Mouse (Mus musculus) gastrocnemius, postnatal 14 days (tissue): ENCODE data around the gene Zdhhc6. TPM values are rescaled to one million over a fixed set of nuclear protein-coding genes. Genes with fewer than 3 reads are reported as not detected.

Source experiments
- DNase-seq: peaks from one replicate; pipeline ENCODE4 v3.0.0; 2021; ENCODE audit warnings: mixed read lengths
- intact Hi-C: fragments of 180-260 bp; cut with DNase I; formaldehyde crosslinking; loops from one replicate; pipeline ENCODE4 v1.15.1; 2025; ENCODE audit warnings: low total_unique reads
- long read RNA-seq, 2 experiments: library from polyadenylated mRNA; stranded (forward); transcript quantifications; one replicate each; pipeline ENCODE4 v2.0.0; 2021
- total RNA-seq, 2 experiments: library from RNA; stranded (reverse); gene quantifications; 2 replicates each; pipeline ENCODE4 v1.2.3; 2021

Zdhhc6 gene
- 10 to 100 TPM; 14.9 to 18.3 TPM for total RNA-seq
- long read RNA-seq, experiment 1, transcript Zdhhc6-207 (11 exons, 2,168 nt): major isoform, 43 of 50 reads
- long read RNA-seq, experiment 1, partial matches to known transcripts: 2 of 50 reads
- long read RNA-seq, experiment 1, other reads (novel, unspliced or antisense): 2 of 50 reads
- long read RNA-seq, experiment 2, transcript Zdhhc6-207 (11 exons, 2,168 nt): major isoform, 45 of 50 reads
- long read RNA-seq, experiment 2, partial matches to known transcripts: 2 of 50 reads
- long read RNA-seq, experiment 2, other reads (novel, unspliced or antisense): 2 of 50 reads

- intact Hi-C loops: no loop called here
Measured at GRCm38 (mm10) chr19:55315452-55316108, at the start of gene Zdhhc6. Gene Zdhhc6, minus strand, starts transcription at chr19:55316032.

GRCm38 (mm10) chr19:55362606-55363005 lies 46.8 kb upstream of the Zdhhc6 start:
- no peak for DNase-seq
- intact Hi-C loops: no loop called here

More at GRCm38 (mm10) chr19:55315452-55316108, at the start of gene Zdhhc6:
- peak; percentile 81 for DNase-seq

- DNase-seq: no peak
Measured at GRCm38 (mm10) chr19:55350673-55351378, 35.0 kb upstream of the Zdhhc6 start.

GRCm38 (mm10) chr19:55348187-55348586 lies 32.4 kb upstream of the Zdhhc6 start:
- DNase-seq: no peak
- intact Hi-C loops: no loop called here

More at GRCm38 (mm10) chr19:55350673-55351378, 35.0 kb upstream of the Zdhhc6 start:
- intact Hi-C loops: no loop called here

- intact Hi-C loops: no loop called here
- no peak for DNase-seq
Measured at GRCm38 (mm10) chr19:55343274-55343673, 27.4 kb upstream of the Zdhhc6 start.

- no peak for DNase-seq
- intact Hi-C loops: no loop called here
Measured at GRCm38 (mm10) chr19:55342423-55342822, 26.6 kb upstream of the Zdhhc6 start.

- intact Hi-C loops: no loop called here
- DNase-seq: no peak
Measured at GRCm38 (mm10) chr19:55341377-55341776, 25.5 kb upstream of the Zdhhc6 start.

- intact Hi-C loops: no loop called here
- DNase-seq: no peak
Measured at GRCm38 (mm10) chr19:55340521-55340920, 24.7 kb upstream of the Zdhhc6 start.

- no peak for DNase-seq
- intact Hi-C loops: no loop called here
Measured at GRCm38 (mm10) chr19:55337664-55338063, 21.8 kb upstream of the Zdhhc6 start.

GRCm38 (mm10) chr19:55337066-55337465 lies 21.2 kb upstream of the Zdhhc6 start:
- intact Hi-C loops: no loop called here
- DNase-seq: no peak

- intact Hi-C loops: no loop called here
- no peak for DNase-seq
Measured at GRCm38 (mm10) chr19:55336441-55336840, 20.6 kb upstream of the Zdhhc6 start.

- intact Hi-C loops: no loop called here
- no peak for DNase-seq
Measured at GRCm38 (mm10) chr19:55335881-55336280, 20.0 kb upstream of the Zdhhc6 start.

GRCm38 (mm10) chr19:55332641-55333268 lies 16.9 kb upstream of the Zdhhc6 start:
- intact Hi-C loops: no loop called here
- DNase-seq: peak; percentile 40

GRCm38 (mm10) chr19:55331776-55332175 lies 15.9 kb upstream of the Zdhhc6 start:
- DNase-seq: no peak
- intact Hi-C loops: no loop called here

GRCm38 (mm10) chr19:55327510-55327909 lies 11.7 kb upstream of the Zdhhc6 start:
- no peak for DNase-seq
- intact Hi-C loops: no loop called here

- DNase-seq: no peak
- intact Hi-C loops: no loop called here
Measured at GRCm38 (mm10) chr19:55322604-55323003, 6.8 kb upstream of the Zdhhc6 start.

GRCm38 (mm10) chr19:55319521-55319920 lies 3.7 kb upstream of the Zdhhc6 start:
- intact Hi-C loops: no loop called here
- DNase-seq: no peak

GRCm38 (mm10) chr19:55319036-55319435 lies 3.2 kb upstream of the Zdhhc6 start:
- intact Hi-C loops: no loop called here
- DNase-seq: no peak

GRCm38 (mm10) chr19:55316901-55317300 lies 1.1 kb upstream of the Zdhhc6 start:
- DNase-seq: no peak
- intact Hi-C loops: no loop called here

GRCm38 (mm10) chr19:55316109-55316714 lies 380 bp upstream of the Zdhhc6 start, which contains the start of gene Vti1a:
Gene Vti1a, plus strand, starts transcription at chr19:55316295.
- peak; percentile 87 for DNase-seq
- intact Hi-C loops: no loop called here
